Mouse (Mus musculus) CH12.LX (cell line): Measurements from ENCODE around the gene Olfr1261. TPM values are rescaled to one million over a fixed set of nuclear protein-coding genes. Genes with fewer than 3 reads are reported as not detected.

Experiments
- DNase-seq: peaks from one replicate; pipeline ENCODE4 v3.0.0-alpha.2; 2013; ENCODE audit errors: extremely low read depth
- H3K27ac ChIP-seq: 2 replicates; pipeline ENCODE4 v1.5.1; 2012; ENCODE audit warnings: low read depth, mild to moderate bottlenecking, control low read depth, moderate library complexity; ENCODE audit not compliant: insufficient read depth
- H3K27me3 ChIP-seq: replicated peaks from 2 replicates; pipeline ENCODE3; 2012; ENCODE audit warnings: inconsistent platforms
- H3K36me3 ChIP-seq, 2 experiments: replicated peaks in 1 of 2; 2 replicates each; pipeline versions ENCODE3 to v1.6.1; 2012; ENCODE audit warnings: inconsistent platforms in 1 of 2, low read length in 1 of 2, mild to moderate bottlenecking in 1 of 2, mixed read lengths in 1 of 2, moderate library complexity in 1 of 2; ENCODE audit not compliant: control insufficient read depth in 1 of 2, insufficient read depth in 1 of 2
- H3K4me1 ChIP-seq, 2 experiments: 2 replicates each; pipeline ENCODE4 v1.6.1; 2012; ENCODE audit warnings: inconsistent platforms in 1 of 2, moderate library complexity in 1 of 2; ENCODE audit not compliant: insufficient read depth in 2 of 2, control insufficient read depth in 1 of 2
- H3K4me2 ChIP-seq: 2 replicates; pipeline ENCODE4 v1.6.1; 2012; ENCODE audit warnings: low read depth, mild to moderate bottlenecking, control low read depth; ENCODE audit not compliant: poor library complexity, insufficient read depth, severe bottlenecking
- H3K4me3 ChIP-seq, 3 experiments: fragments of 150-350 bp in 1 of 3; sonication (generic) in 1 of 3; replicated peaks in 1 of 3; 2 replicates each; pipeline versions ENCODE3 to v1.5.1; 2011 to 2012; ENCODE audit warnings: low read depth in 2 of 3, low read length in 2 of 3, mild to moderate bottlenecking in 2 of 3, moderate library complexity in 2 of 3, control low read depth in 1 of 3, improper control_type of control experiment in 1 of 3, inconsistent platforms in 1 of 3, mixed read lengths in 1 of 3; ENCODE audit not compliant: poor library complexity in 1 of 3
- H3K79me2 ChIP-seq: replicated peaks from 2 replicates; pipeline ENCODE4 v1.6.1; 2012; ENCODE audit warnings: mild to moderate bottlenecking, moderate library complexity; ENCODE audit not compliant: control insufficient read depth, poor library complexity, insufficient read depth, severe bottlenecking; ENCODE audit errors: extremely low read depth
- H3K9ac ChIP-seq: 2 replicates; pipeline ENCODE4 v1.6.1; 2012; ENCODE audit warnings: low read depth, mild to moderate bottlenecking, control low read depth, moderate library complexity; ENCODE audit not compliant: insufficient read depth
- H3K9me3 ChIP-seq: replicated peaks from 2 replicates; pipeline ENCODE3; 2012; ENCODE audit warnings: low read length, inconsistent platforms, mixed read lengths
- CHD2 ChIP-seq: IDR thresholded peaks from 2 replicates; pipeline ENCODE4 v1.6.1; 2011; ENCODE audit warnings: low read length, improper control_type of control experiment
- E2F4 ChIP-seq: IDR thresholded peaks from 2 replicates; pipeline ENCODE4 v1.6.1; 2011; ENCODE audit warnings: low read depth, low read length, improper control_type of control experiment; ENCODE audit not compliant: insufficient replicate concordance
- EP300 ChIP-seq: IDR thresholded peaks from 2 replicates; pipeline ENCODE4 v1.6.1; 2011; ENCODE audit warnings: low read length, improper control_type of control experiment
- ETS1 ChIP-seq: conservative IDR thresholded peaks from 2 replicates; pipeline ENCODE4 v1.6.1; 2012; ENCODE audit warnings: low read depth, mild to moderate bottlenecking, inconsistent platforms, low read length, improper control_type of control experiment, moderate library complexity
- IRF4 ChIP-seq: IDR thresholded peaks from 2 replicates; pipeline ENCODE4 v1.6.1; 2014; ENCODE audit warnings: low read depth, mild to moderate bottlenecking, inconsistent platforms, low read length, improper control_type of control experiment
- KAT2A ChIP-seq: IDR thresholded peaks from 2 replicates; pipeline ENCODE4 v1.6.1; 2012; ENCODE audit warnings: low read length, improper control_type of control experiment, inconsistent platforms; ENCODE audit not compliant: insufficient replicate concordance
- MEF2A ChIP-seq: IDR thresholded peaks from 2 replicates; pipeline ENCODE4 v1.6.1; 2014; ENCODE audit warnings: low read depth, mild to moderate bottlenecking, inconsistent platforms, low read length, improper control_type of control experiment, borderline replicate concordance
- MXI1 ChIP-seq: IDR thresholded peaks from 2 replicates; pipeline ENCODE4 v1.6.1; 2011; ENCODE audit warnings: mild to moderate bottlenecking, low read depth, low read length, improper control_type of control experiment
- MYC ChIP-seq: IDR thresholded peaks from 2 replicates; pipeline ENCODE4 v1.6.1; 2011; ENCODE audit warnings: low read depth, mild to moderate bottlenecking, improper control_type of control experiment, low read length
- NELFE ChIP-seq: IDR thresholded peaks from 2 replicates; pipeline ENCODE4 v1.6.1; 2011; ENCODE audit warnings: low read depth, low read length, improper control_type of control experiment
- POLR2A ChIP-seq: IDR thresholded peaks from 2 replicates; pipeline ENCODE4 v1.6.1; 2011; ENCODE audit warnings: low read depth, mild to moderate bottlenecking, improper control_type of control experiment, low read length
- RCOR1 ChIP-seq: conservative IDR thresholded peaks from 2 replicates; pipeline ENCODE4 v1.6.1; 2012; ENCODE audit warnings: low read depth, mild to moderate bottlenecking, inconsistent platforms, low read length, improper control_type of control experiment
- SIN3A ChIP-seq: IDR thresholded peaks from 2 replicates; pipeline ENCODE4 v1.6.1; 2012; ENCODE audit warnings: low read length, improper control_type of control experiment, inconsistent platforms
- UBTF ChIP-seq: IDR thresholded peaks from 2 replicates; pipeline ENCODE4 v1.6.1; 2012; ENCODE audit warnings: low read depth, mild to moderate bottlenecking, inconsistent platforms, low read length, improper control_type of control experiment, moderate library complexity
- USF1 ChIP-seq: IDR thresholded peaks from 2 replicates; pipeline ENCODE4 v1.6.1; 2014; ENCODE audit warnings: low read depth, mild to moderate bottlenecking, inconsistent platforms, low read length, improper control_type of control experiment
- dilution Hi-C: fragments of 300-500 bp; cut with MboI; formaldehyde crosslinking; loops from 2 replicates; pipeline ENCODE4 v1.14.3; 2020; ENCODE audit warnings: low sequenced_read_pairs; ENCODE audit not compliant: extremely low pct_unique_long_range_greater_than_20kb, extremely low pct_ligation_motif_present
- in situ Hi-C: fragments of 300-500 bp; cut with MboI; formaldehyde crosslinking; loops from 3 replicates; pipeline ENCODE4 v1.14.3; 2019; ENCODE audit warnings: low sequenced_read_pairs, low pct_ligation_motif_present, low pct_unique_long_range_greater_than_20kb, mixed read lengths
- polyA plus RNA-seq: library from polyadenylated mRNA; unstranded; fragments of >175 nt; gene quantifications from 2 replicates; pipeline ENCODE4 v1.2.1, GENCODE M21; 2012; ENCODE audit warnings: low read depth; ENCODE audit not compliant: insufficient read length
- total RNA-seq, 2 experiments: library from RNA; depleted of rRNA; stranded (reverse); fragments of 300-350 nt in 1 of 2; fragments of >200 nt in 1 of 2; gene quantifications; 2 replicates each; pipeline ENCODE4 v1.2.3; 2012 to 2014

Olfr1261 gene
- total and polyA plus RNA-seq, 3 experiments: not detected

GRCm38 (mm10) chr2:89977709-89978108 lies 13.3 kb upstream of the Olfr1261 start:
- H3K9me3 ChIP-seq: no peaks in the 10 kb centered on the region
- TF ChIP-seq POLR2A (no peak), MEF2A (no peak), UBTF (no peak), EP300 (peak; percentile 46), NELFE (no peak), MYC (no peak), CHD2 (no peak), MXI1 (no peak), IRF4 (peak; percentile 54), RCOR1 (0 out of 2 replicates have a peak, but pooled peaks have one; percentile 56)
- in situ Hi-C loops (no loop called here), dilution Hi-C loops (no loop called here)
- no peaks in the 10 kb centered on the region for H3K4me1 ChIP-seq
- H3K27ac ChIP-seq: peak overlapping the region; percentile 81
- H3K36me3 ChIP-seq: no peaks in the 10 kb centered on the region
- H3K4me3 ChIP-seq: no peak overlapping the region
- peak overlapping the region; percentile 40 for H3K4me2 ChIP-seq
- peak overlapping the region; percentile 32 for H3K9ac ChIP-seq
- H3K27me3 ChIP-seq: no peaks in the 10 kb centered on the region
- peak; percentile 2 for DNase-seq
- no peaks in the 10 kb centered on the region for H3K79me2 ChIP-seq

- H3K27ac ChIP-seq: no peak within 1 kb of the TSS
- no peak for DNase-seq
- dilution Hi-C loops: no loop called here
- 0 out of 4 replicates have a peak, but pooled peaks cover 0 to 2% of the 10 kb centered on the region in 2 experiments for H3K4me1 ChIP-seq
- no peak within 1 kb of the TSS for H3K9ac ChIP-seq
- H3K36me3 ChIP-seq: no peaks in the 10 kb centered on the region
- in situ Hi-C loops: no loop called here
- H3K27me3 ChIP-seq: no peaks in the 10 kb centered on the region
- no peaks in the 10 kb centered on the region for H3K9me3 ChIP-seq
- no peak within 1 kb of the TSS for H3K4me2 ChIP-seq
- TF ChIP-seq IRF4: no peak
- TF ChIP-seq, all 38 proteins: peak for 0
- Histone ChIP-seq H3K79me2 (no peaks in the 10 kb centered on the region), H3K4me3 (no peak within 1 kb of the TSS)
These were observed 8.8 kb downstream of the Olfr1261 start, which contains the start of gene Olfr1262 for GRCm38 (mm10) chr2:89999845-90000244. Gene Olfr1262 (plus strand): TSS chr2:90000145.

DNA sequence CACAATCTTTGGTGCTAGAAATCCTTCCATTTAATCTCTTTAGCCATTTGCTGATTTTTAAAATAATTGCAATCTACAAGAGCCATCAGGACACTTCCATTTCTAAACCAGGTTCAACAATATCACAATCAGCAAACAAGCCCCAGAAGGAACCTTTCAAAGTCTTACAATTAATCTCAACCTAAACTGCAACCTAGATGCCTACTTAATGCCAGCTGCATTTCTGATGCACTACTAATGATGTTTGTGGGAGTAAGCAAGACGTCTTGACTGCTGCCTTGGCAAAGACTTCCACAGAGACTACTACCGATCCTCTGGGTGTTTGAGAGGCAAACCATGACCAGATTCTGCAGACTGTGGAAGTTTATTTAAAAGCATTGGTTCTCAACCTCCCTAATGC lies 20.8 kb downstream of the Olfr1261 start, which contains the start of gene Olfr1263:
TSS of gene Olfr1263 (plus strand) at position 301 of the 400 bp plus-strand sequence.
- DNase-seq: no peak
- Histone ChIP-seq H3K36me3 (no peaks in the 10 kb centered on the region), H3K27me3 (no peaks in the 10 kb centered on the region), H3K9me3 (no peaks in the 10 kb centered on the region), H3K9ac (no peak within 1 kb of the TSS), H3K79me2 (no peaks in the 10 kb centered on the region), H3K27ac (no peak within 1 kb of the TSS), H3K4me3 (no peak within 1 kb of the TSS), H3K4me2 (no peak within 1 kb of the TSS), H3K4me1 (peaks cover 0 to 6% of the 10 kb centered on the region in 2 experiments; a peak in 2 of 4 replicates)
- TF ChIP-seq ETS1 (no peak), SIN3A (no peak), E2F4 (no peak), USF1 (no peak), KAT2A (no peak)
- dilution Hi-C loops (no loop called here), in situ Hi-C loops (no loop called here)
